8 mouse cellular contexts compared by ENCODE assay signal in genomic region chr5:135544032-135544558, GRCm38 (mm10). TPM values are rescaled to one million over a fixed set of nuclear protein-coding genes. Genes with fewer than 3 reads are reported as not detected.
A peak's percentile ranks its signal among the peaks of the same experiment; 100 is the strongest.
DNase-seq lines count a peak whose midpoint lies in the region; ATAC-seq and TF ChIP-seq lines count a peak whose summit lies in the region.
"Had no signal": no experiment of that assay in that cellular context is flagged by ENCODE, and none has a peak within 500 bp of the region (broad histone marks: within the 10 kb centered on the region; RNA-seq: fewer than 3 reads in every experiment).

No protein-coding gene starts in this region.

- H3K27ac ChIP-seq in ES-Bruce4 (ENCODE audit: insufficient read depth, low read length) = no peak overlapping the region
- H3K27ac ChIP-seq in embryonic facial prominence, embryonic 13.5 days = no peak overlapping the region; the same call in 1 of the 2 replicates
- peak overlapping the region; percentile 75 for H3K27ac ChIP-seq in heart, embryonic 16.5 days (ENCODE audit: low read length)
- H3K27ac ChIP-seq in limb, embryonic 14.5 days (replicated peaks; ENCODE audit: low read depth, low read length) = no peak overlapping the region; the same call in 1 of the 2 replicates

- H3ac ChIP-seq in myocyte (ENCODE audit: control insufficient read depth, insufficient read length) = peak overlapping the region; percentile 21

- H3K79me2 ChIP-seq in myocyte (ENCODE audit: control insufficient read depth, insufficient read depth) = peaks cover 21% of the 10 kb centered on the region

- peak overlapping the region; percentile 83 for H3K4me2 ChIP-seq in embryonic facial prominence, embryonic 13.5 days
- H3K4me2 ChIP-seq in heart, embryonic 16.5 days (ENCODE audit: low read depth, low read length) = peak overlapping the region; percentile 96
- H3K4me2 ChIP-seq in limb, embryonic 14.5 days (replicated peaks; ENCODE audit: low read depth, low read length, severe bottlenecking) = peak overlapping the region; percentile 88
- H3K4me2 ChIP-seq in myocyte (ENCODE audit: low read depth) = peak overlapping the region; percentile 77

- peak overlapping the region; percentile 17 for H3K9ac ChIP-seq in ES-Bruce4 (ENCODE audit: low read depth, poor library complexity, severe bottlenecking)
- H3K9ac ChIP-seq in embryonic facial prominence, embryonic 13.5 days = peak overlapping the region; percentile 79
- peak overlapping the region; percentile 90 for H3K9ac ChIP-seq in heart, embryonic 16.5 days (ENCODE audit: low read length)
- H3K9ac ChIP-seq in limb, embryonic 14.5 days (ENCODE audit: low read depth, low read length, severe bottlenecking) = peak overlapping the region; percentile 65

- TF ChIP-seq EP300 in ES-Bruce4 (IDR thresholded peaks at IDR 0.05; ENCODE audit: insufficient read depth, low read depth, low read length) = no peak

- H3K9me3 ChIP-seq in ES-Bruce4 (replicated peaks; ENCODE audit: control insufficient read depth, insufficient read depth, low read length, poor library complexity, severe bottlenecking) = no peaks in the 10 kb centered on the region
- no peaks in the 10 kb centered on the region for H3K9me3 ChIP-seq in embryonic facial prominence, embryonic 13.5 days
- no peaks in the 10 kb centered on the region for H3K9me3 ChIP-seq in heart, embryonic 16.5 days (replicated peaks; ENCODE audit: control insufficient read depth, low read length)
- H3K9me3 ChIP-seq in limb, embryonic 14.5 days (ENCODE audit: control insufficient read depth, low read length) = no peaks in the 10 kb centered on the region

- H3K36me3 ChIP-seq in ES-Bruce4 (ENCODE audit: control insufficient read depth, insufficient read depth, low read length, poor library complexity, severe bottlenecking) (no peaks in the 10 kb centered on the region), myocyte (ENCODE audit: control insufficient read depth, insufficient read depth) (no peaks in the 10 kb centered on the region)
- H3K36me3 ChIP-seq in embryonic facial prominence, embryonic 13.5 days = no peaks in the 10 kb centered on the region
- no peaks in the 10 kb centered on the region for H3K36me3 ChIP-seq in heart, embryonic 16.5 days (ENCODE audit: control insufficient read depth, insufficient read depth)
- no peaks in the 10 kb centered on the region for H3K36me3 ChIP-seq in limb, embryonic 14.5 days (ENCODE audit: control insufficient read depth, insufficient read depth, low read length)

- TF ChIP-seq CTCF in ES-Bruce4 (IDR thresholded peaks at IDR 0.05; ENCODE audit: low read depth, low read length) = no peak

- WGBS in embryonic facial prominence, embryonic 13.5 days = 3% methylated on average over 15 of the region's 15 CpGs
- WGBS in heart, embryonic 16.5 days = 4% methylated on average over 15 of the region's 15 CpGs
- 6% methylated on average over 15 of the region's 15 CpGs for WGBS in limb, embryonic 14.5 days

- no peaks in the 10 kb centered on the region for H3K4me1 ChIP-seq in ES-Bruce4 (ENCODE audit: control insufficient read depth, insufficient read depth, low read length)
- H3K4me1 ChIP-seq in embryonic facial prominence, embryonic 13.5 days = peaks cover 15% of the 10 kb centered on the region
- H3K4me1 ChIP-seq in heart, embryonic 16.5 days (ENCODE audit: control insufficient read depth, insufficient read depth, low read length) = peaks cover 10% of the 10 kb centered on the region
- H3K4me1 ChIP-seq in limb, embryonic 14.5 days (ENCODE audit: control insufficient read depth, insufficient read depth, low read length) = peaks cover 12% of the 10 kb centered on the region

- no peaks in the 10 kb centered on the region for H3K27me3 ChIP-seq in ES-Bruce4 (ENCODE audit: control insufficient read depth, insufficient read depth, low read length, poor library complexity, severe bottlenecking)
- no peaks in the 10 kb centered on the region for H3K27me3 ChIP-seq in embryonic facial prominence, embryonic 13.5 days
- no peaks in the 10 kb centered on the region for H3K27me3 ChIP-seq in heart, embryonic 16.5 days (ENCODE audit: control insufficient read depth, insufficient read depth, low read length)
- no peaks in the 10 kb centered on the region for H3K27me3 ChIP-seq in limb, embryonic 14.5 days (ENCODE audit: control insufficient read depth, insufficient read depth, low read length)
- H3K27me3 ChIP-seq in myocyte (ENCODE audit: control insufficient read depth, insufficient read depth, insufficient read length) = no peaks in the 10 kb centered on the region

- TF ChIP-seq POLR2A in ES-Bruce4 (IDR thresholded peaks at IDR 0.05; ENCODE audit: insufficient read depth, low read length) (no peak), myocyte (IDR thresholded peaks at IDR 0.05; ENCODE audit: insufficient read length, low read depth) (no peak)
- TF ChIP-seq POLR2A in limb, embryonic 14.5 days (IDR thresholded peaks at IDR 0.05; ENCODE audit: borderline replicate concordance, extremely low read depth, insufficient read depth, insufficient read length) = no peak

- ATAC-seq in embryonic facial prominence, embryonic 13.5 days (ENCODE audit: insufficient number of reproducible peaks, insufficient read depth, low FRiP score, low TSS enrichment, low read depth) = no peak
- no peak for ATAC-seq in heart, embryonic 16.5 days (replicated peaks; ENCODE audit: extremely low read depth, insufficient read depth, low FRiP score)
- ATAC-seq in limb, embryonic 14.5 days (ENCODE audit: low FRiP score, low read depth) = no peak

- DNase-seq in 3134 (ENCODE audit: extremely low read depth, insufficient read length, low spot score) = peak; percentile 66
- no peak for DNase-seq in limb, embryonic 14.5 days (ENCODE audit: low spot score)
- no peak for DNase-seq in left cerebral cortex, adult 8-10 months (ENCODE audit: low spot score in 2 of 2)

- H3K4me3 ChIP-seq in ES-Bruce4 (ENCODE audit: low read depth, low read length) = peak overlapping the region; percentile 90
- peak overlapping the region; percentile 65 for H3K4me3 ChIP-seq in embryonic facial prominence, embryonic 13.5 days
- H3K4me3 ChIP-seq in heart, embryonic 16.5 days (ENCODE audit: low read length) = peak overlapping the region; percentile 96
- H3K4me3 ChIP-seq in limb, embryonic 14.5 days (replicated peaks; ENCODE audit: low read length) = peak overlapping the region; percentile 73
- H3K4me3 ChIP-seq in myocyte = peak overlapping the region; percentile 91

TF ChIP-seq in myocyte, 11 proteins besides CTCF, POLR2A, EP300 and RAD21:
- TF ChIP-seq MYOD1 (IDR thresholded peaks at IDR 0.05; ENCODE audit: control insufficient read depth in 1 of 3, insufficient read length in 2 of 3, low read depth in 2 of 3) (peak in 2 of 3 experiments; percentile 12 to 20), MYOG (IDR thresholded peaks at IDR 0.05; ENCODE audit: control insufficient read depth in 1 of 3, insufficient read depth in 1 of 3, insufficient read length in 2 of 3, low read depth in 2 of 3) (peak in 1 of 3 experiments; percentile 11), TCF12 (IDR thresholded peaks at IDR 0.05; ENCODE audit: insufficient read depth, poor library complexity, severe bottlenecking) (no peak)

RNA-seq across cellular contexts. Expression of gene Hip1, which starts 0.8 kb away (rescaled TPM):
- polyA plus RNA-seq in ES-Bruce4 (2011; ENCODE audit: insufficient read depth, insufficient read length, low read depth, missing spikeins) = 51.6 and 63.2 TPM in 2 replicates
- 34.6 and 37.9 TPM in 2 replicates for polyA plus RNA-seq in embryonic facial prominence, embryonic 13.5 days (2015; fragmentation: Nextera tagmentation; extraction: Ambion mirVana)
- 20.3 and 23.5 TPM in 2 replicates for polyA plus RNA-seq in heart, embryonic 16.5 days (2015; fragmentation: Nextera tagmentation; extraction: Ambion mirVana)
- polyA plus RNA-seq in limb, embryonic 14.5 days (2012; rRNA removed) = 45.9 and 56.9 TPM in 2 replicates
- 47.0 and 49.1 TPM in 2 replicates for polyA plus RNA-seq in limb, embryonic 14.5 days (2014; fragmentation: Nextera tagmentation; extraction: Ambion mirVana)
- 65.2 TPM for polyA plus RNA-seq in myocyte (2012; fragmentation: generic; extraction: Trizol)
- 10 to 100 TPM; 41.3 to 47.8 (median 45.0) TPM for total RNA-seq in left cerebral cortex, adult 8-10 months (2022)

RNA-seq across cellular contexts. Expression of gene Ccl26, which starts 19.3 kb away (rescaled TPM):
- polyA plus RNA-seq in ES-Bruce4 (2011; ENCODE audit: insufficient read depth, insufficient read length, low read depth, missing spikeins) (not detected in 2 replicates), myocyte (2012; fragmentation: generic; extraction: Trizol) (not detected)
- polyA plus RNA-seq in embryonic facial prominence, embryonic 13.5 days (2015; fragmentation: Nextera tagmentation; extraction: Ambion mirVana) = not detected in 2 replicates
- not detected in 2 replicates for polyA plus RNA-seq in heart, embryonic 16.5 days (2015; fragmentation: Nextera tagmentation; extraction: Ambion mirVana)
- not detected in 2 replicates for polyA plus RNA-seq in limb, embryonic 14.5 days (2012; rRNA removed)
- not detected in 2 replicates for polyA plus RNA-seq in limb, embryonic 14.5 days (2014; fragmentation: Nextera tagmentation; extraction: Ambion mirVana)
- not detected for total RNA-seq in left cerebral cortex, adult 8-10 months (2022)
- total RNA-seq: common myeloid progenitor, adult 5-6 weeks had no signal

RNA-seq across cellular contexts. Expression of gene Ccl24, which starts 28.8 kb away (rescaled TPM):
- polyA plus RNA-seq in ES-Bruce4 (2011; ENCODE audit: insufficient read depth, insufficient read length, low read depth, missing spikeins) (not detected in 2 replicates), myocyte (2012; fragmentation: generic; extraction: Trizol) (not detected)
- polyA plus RNA-seq in embryonic facial prominence, embryonic 13.5 days (2015; fragmentation: Nextera tagmentation; extraction: Ambion mirVana) = 1.6 and 1.7 TPM in 2 replicates
- polyA plus RNA-seq in heart, embryonic 16.5 days (2015; fragmentation: Nextera tagmentation; extraction: Ambion mirVana) = 4.4 and 7.3 TPM in 2 replicates
- 1.7 and 2.1 TPM in 2 replicates for polyA plus RNA-seq in limb, embryonic 14.5 days (2012; rRNA removed)
- polyA plus RNA-seq in limb, embryonic 14.5 days (2014; fragmentation: Nextera tagmentation; extraction: Ambion mirVana) = 1.8 and 2.3 TPM in 2 replicates
- total RNA-seq in left cerebral cortex, adult 8-10 months (2022) = not detected
- total RNA-seq: common myeloid progenitor, adult 5-6 weeks had no signal

Comparison
In these comparisons a context has a peak if more than half of its experiments do, and no peak if none do; other contexts are left out.
1. H3K9ac ChIP-seq: peak in every context shown above with its lines; median percentile 90 in heart, embryonic 16.5 days; 79 in embryonic facial prominence, embryonic 13.5 days; 65 in limb, embryonic 14.5 days; 17 in ES-Bruce4.